Mouse (Mus musculus) liver, embryonic 14.5 days (tissue): ENCODE data around the gene Galnt10.

Experiments
- CTCF ChIP-seq: IDR thresholded peaks from 2 replicates; pipeline ENCODE4 v1.5.1; 2016; ENCODE audit warnings: antibody characterized with exemption, low read depth, control low read depth
- EP300 ChIP-seq: IDR thresholded peaks from 2 replicates; pipeline ENCODE4 v1.6.1; 2016; ENCODE audit warnings: antibody characterized with exemption, low read depth

- TF ChIP-seq CTCF = no peak
- TF ChIP-seq EP300 = no peak
These were observed 40.2 kb upstream of the Galnt10 start for GRCm38 (mm10) chr11:57605086-57605485.
